Mouse (Mus musculus) neural tube, embryonic 15.5 days (tissue): Measurements from ENCODE around the gene Ntn3. TPM values are rescaled to one million over a fixed set of nuclear protein-coding genes. Genes with fewer than 3 reads are reported as not detected.
A peak's percentile ranks its signal among the peaks of the same experiment; 100 is the strongest.

Experiments used
- ATAC-seq: fragments of 200-750 bp; cut with Nextera tagmentation; 2 replicates; pipeline ENCODE4 v1.8.0; 2017; ENCODE audit warnings: mild to moderate bottlenecking, moderate TSS enrichment, moderate library complexity; ENCODE audit not compliant: low FRiP score
- H3K27ac ChIP-seq: fragments of 300-500 bp; sonication (generic); replicated peaks from 2 replicates; pipeline ENCODE4 v1.5.1; 2015; ENCODE audit warnings: mild to moderate bottlenecking, inconsistent platforms
- H3K27me3 ChIP-seq: fragments of 300-500 bp; sonication (generic); replicated peaks from 2 replicates; pipeline ENCODE4 v1.6.1; 2015; ENCODE audit warnings: inconsistent platforms
- H3K36me3 ChIP-seq: fragments of 300-500 bp; sonication (generic); 2 replicates; pipeline ENCODE4 v1.6.1; 2015; ENCODE audit warnings: inconsistent platforms
- H3K4me1 ChIP-seq: fragments of 300-500 bp; sonication (generic); 2 replicates; pipeline ENCODE4 v1.6.1; 2015; ENCODE audit warnings: inconsistent platforms
- H3K4me2 ChIP-seq: fragments of 300-500 bp; sonication (generic); 2 replicates; pipeline ENCODE4 v1.6.1; 2015; ENCODE audit warnings: inconsistent platforms, mild to moderate bottlenecking, moderate library complexity
- H3K4me3 ChIP-seq: fragments of 300-500 bp; sonication (generic); replicated peaks from 2 replicates; pipeline ENCODE4 v1.5.1; 2015; ENCODE audit warnings: mild to moderate bottlenecking, inconsistent platforms
- H3K9ac ChIP-seq: fragments of 300-500 bp; sonication (generic); replicated peaks from 2 replicates; pipeline ENCODE4 v1.6.1; 2015; ENCODE audit warnings: mild to moderate bottlenecking, inconsistent platforms
- H3K9me3 ChIP-seq: fragments of 300-500 bp; sonication (generic); replicated peaks from 2 replicates; pipeline ENCODE4 v1.6.1; 2016; ENCODE audit warnings: inconsistent platforms
- WGBS: fragments of 180-500 bp; shearing (Covaris S2); methylation state at CpG from one replicate; pipeline ENCODE4 v1.1.7; 2015; ENCODE audit warnings: mixed read lengths; 5-methylcytosine and 5-hydroxymethylcytosine counted together
- polyA plus RNA-seq: library from polyadenylated mRNA; unstranded; fragments of >200 nt; fragmentation: Nextera tagmentation; extraction: Ambion mirVana; gene quantifications from 2 replicates; pipeline ENCODE4 v1.2.1, GENCODE M21; 2015

Ntn3 gene
- polyA plus RNA-seq, 1 experiment from 2014 or later: 6.0 TPM

GRCm38 (mm10) chr17:24170729-24171128 is 38.6 kb downstream of the Ntn3 start:
- no peak for ATAC-seq
- 83% methylated on average over 5 of the region's 5 CpGs for WGBS
- Histone ChIP-seq H3K9me3 (no peaks in the 10 kb centered on the region), H3K27ac (0 out of 2 replicates have a peak overlapping the region, but pooled peaks have one; percentile 23), H3K27me3 (no peaks in the 10 kb centered on the region), H3K9ac (no peak overlapping the region), H3K4me2 (no peak overlapping the region), H3K4me3 (no peak overlapping the region), H3K36me3 (peaks cover 6% of the 10 kb centered on the region), H3K4me1 (peaks cover 29% of the 10 kb centered on the region)

GRCm38 (mm10) chr17:24170125-24170524 is 39.2 kb downstream of the Ntn3 start:
- Histone ChIP-seq H3K4me1 (peaks cover 35% of the 10 kb centered on the region), H3K9me3 (no peaks in the 10 kb centered on the region), H3K4me2 (peak overlapping the region; percentile 80), H3K36me3 (peaks cover 12% of the 10 kb centered on the region), H3K4me3 (peak overlapping the region; percentile 75), H3K9ac (peak overlapping the region; percentile 87), H3K27me3 (no peaks in the 10 kb centered on the region), H3K27ac (peak overlapping the region; percentile 99; the same call in 1 of the 2 replicates)
- no peak for ATAC-seq
- WGBS: 58% methylated on average over 3 of the region's 3 CpGs

- H3K36me3 ChIP-seq: peaks cover 13% of the 10 kb centered on the region
- peak within 1 kb of the TSS; percentile 99 for H3K27ac ChIP-seq
- H3K4me3 ChIP-seq: peak within 1 kb of the TSS; percentile 75
- H3K4me2 ChIP-seq: peak within 1 kb of the TSS; percentile 80
- peaks cover 40% of the 10 kb centered on the region for H3K4me1 ChIP-seq
- no peaks in the 10 kb centered on the region for H3K9me3 ChIP-seq
- ATAC-seq: peak; percentile 91
- H3K27me3 ChIP-seq: no peaks in the 10 kb centered on the region
- peak within 1 kb of the TSS; percentile 87 for H3K9ac ChIP-seq
- 1% methylated on average over 58 of the region's 58 CpGs for WGBS
Measured at GRCm38 (mm10) chr17:24169317-24170065, 39.8 kb downstream of the Ntn3 start, which contains the start of gene Atp6v0c. TSS of gene Atp6v0c (minus strand) at chr17:24169702.

GRCm38 (mm10) chr17:24168590-24169277 is 40.6 kb downstream of the Ntn3 start:
- Histone ChIP-seq H3K36me3 (peaks cover 13% of the 10 kb centered on the region), H3K4me3 (peak overlapping the region; percentile 75), H3K9me3 (no peaks in the 10 kb centered on the region), H3K27me3 (no peaks in the 10 kb centered on the region), H3K4me1 (peaks cover 40% of the 10 kb centered on the region), H3K9ac (peak overlapping the region; percentile 87), H3K4me2 (peak overlapping the region; percentile 80), H3K27ac (peak overlapping the region; percentile 99)
- WGBS: 1% methylated on average over 38 of the region's 41 CpGs
- peak; percentile 72 for ATAC-seq

- WGBS: 52% methylated on average over 7 of the region's 7 CpGs
- Histone ChIP-seq H3K4me2 (peak overlapping the region; percentile 80), H3K4me3 (peak overlapping the region; percentile 75), H3K9me3 (no peaks in the 10 kb centered on the region), H3K27me3 (no peaks in the 10 kb centered on the region), H3K27ac (peak overlapping the region; percentile 99), H3K9ac (peak overlapping the region; percentile 87), H3K36me3 (peaks cover 13% of the 10 kb centered on the region), H3K4me1 (peaks cover 43% of the 10 kb centered on the region)
- ATAC-seq: no peak
Measured at GRCm38 (mm10) chr17:24167891-24168505, 41.3 kb downstream of the Ntn3 start.

- no peaks in the 10 kb centered on the region for H3K27me3 ChIP-seq
- peaks cover 52% of the 10 kb centered on the region for H3K4me1 ChIP-seq
- no peak overlapping the region for H3K9ac ChIP-seq
- peak overlapping the region; percentile 75 for H3K4me3 ChIP-seq
- H3K27ac ChIP-seq: no peak overlapping the region
- H3K4me2 ChIP-seq: peak overlapping the region; percentile 80
- H3K9me3 ChIP-seq: no peaks in the 10 kb centered on the region
- no peak for ATAC-seq
- 84% methylated on average over 6 of the region's 6 CpGs for WGBS
- peaks cover 13% of the 10 kb centered on the region for H3K36me3 ChIP-seq
Measured at GRCm38 (mm10) chr17:24167120-24167519, 42.2 kb downstream of the Ntn3 start.

GRCm38 (mm10) chr17:24164566-24165259 is 44.6 kb downstream of the Ntn3 start:
- ATAC-seq: no peak
- Histone ChIP-seq H3K9me3 (no peaks in the 10 kb centered on the region), H3K4me3 (no peak overlapping the region), H3K4me1 (peaks cover 49% of the 10 kb centered on the region), H3K27ac (no peak overlapping the region), H3K9ac (no peak overlapping the region), H3K4me2 (no peak overlapping the region), H3K27me3 (no peaks in the 10 kb centered on the region), H3K36me3 (peaks cover 13% of the 10 kb centered on the region)
- 83% methylated on average over 11 of the region's 11 CpGs for WGBS

GRCm38 (mm10) chr17:24163176-24163962 is 46.0 kb downstream of the Ntn3 start, which contains the start of gene Amdhd2:
TSS of gene Amdhd2 (minus strand) at chr17:24163766.
- peaks cover 13% of the 10 kb centered on the region for H3K36me3 ChIP-seq

GRCm38 (mm10) chr17:24162584-24163175 is 46.7 kb downstream of the Ntn3 start:
- peaks cover 19% of the 10 kb centered on the region for H3K36me3 ChIP-seq
- H3K4me2 ChIP-seq: peak overlapping the region; percentile 98
- H3K27me3 ChIP-seq: no peaks in the 10 kb centered on the region
- peak; percentile 29 for ATAC-seq
- peak overlapping the region; percentile 65 for H3K4me3 ChIP-seq
- H3K9ac ChIP-seq: peak overlapping the region; percentile 70
- peak overlapping the region; percentile 85 for H3K27ac ChIP-seq
- 31% methylated on average over 17 of the region's 17 CpGs for WGBS
- peaks cover 41% of the 10 kb centered on the region for H3K4me1 ChIP-seq
- no peaks in the 10 kb centered on the region for H3K9me3 ChIP-seq

More at GRCm38 (mm10) chr17:24163176-24163962, 46.0 kb downstream of the Ntn3 start, which contains the start of gene Amdhd2:
- Histone ChIP-seq H3K9ac (peak within 1 kb of the TSS; percentile 70), H3K27ac (peak within 1 kb of the TSS; percentile 85), H3K9me3 (no peaks in the 10 kb centered on the region), H3K4me2 (peak within 1 kb of the TSS; percentile 98), H3K27me3 (no peaks in the 10 kb centered on the region), H3K4me3 (peak within 1 kb of the TSS; percentile 65), H3K4me1 (peaks cover 48% of the 10 kb centered on the region)
- peak; percentile 90 for ATAC-seq
- WGBS: under 1% methylated on average over 47 of the region's 47 CpGs

- Histone ChIP-seq H3K27me3 (no peaks in the 10 kb centered on the region), H3K9ac (no peak overlapping the region), H3K27ac (no peak overlapping the region), H3K4me2 (no peak overlapping the region), H3K4me3 (no peak overlapping the region), H3K36me3 (peaks cover 23% of the 10 kb centered on the region), H3K9me3 (no peaks in the 10 kb centered on the region), H3K4me1 (peaks cover 29% of the 10 kb centered on the region)
- 87% methylated on average over 5 of the region's 5 CpGs for WGBS
- ATAC-seq: no peak
Measured at GRCm38 (mm10) chr17:24161466-24161865, 47.9 kb downstream of the Ntn3 start.
